Mouse (Mus musculus): ENCODE measurements at regions not wholly inside any gene's neighbourhood (a gene's known extent, or its start where the extent isn't known, plus 50 kb on each side); places are given as distances from the start of the nearest gene placed in this dataset.

DNA sequence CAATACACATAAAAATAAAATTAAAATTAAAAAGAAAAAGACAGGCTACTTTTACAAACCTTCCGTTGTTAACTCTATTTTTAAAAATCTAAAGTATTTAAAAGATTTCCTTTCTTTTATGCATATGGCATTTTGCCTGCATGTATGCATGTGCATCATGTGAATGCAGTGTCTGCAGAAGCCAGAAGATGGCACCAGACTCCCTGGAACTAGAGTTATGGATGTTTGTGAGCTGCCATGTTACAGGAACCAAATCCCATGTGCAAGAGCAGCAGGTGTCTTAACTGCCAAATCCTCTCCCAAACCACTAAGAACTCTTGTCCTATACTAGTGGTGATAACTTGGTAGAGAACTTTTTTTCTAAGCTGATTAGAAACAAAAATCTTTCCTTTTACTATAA lies 60.1 kb upstream of the Abcb5 start:
- DNase-seq = peak; percentile 54

DNA sequence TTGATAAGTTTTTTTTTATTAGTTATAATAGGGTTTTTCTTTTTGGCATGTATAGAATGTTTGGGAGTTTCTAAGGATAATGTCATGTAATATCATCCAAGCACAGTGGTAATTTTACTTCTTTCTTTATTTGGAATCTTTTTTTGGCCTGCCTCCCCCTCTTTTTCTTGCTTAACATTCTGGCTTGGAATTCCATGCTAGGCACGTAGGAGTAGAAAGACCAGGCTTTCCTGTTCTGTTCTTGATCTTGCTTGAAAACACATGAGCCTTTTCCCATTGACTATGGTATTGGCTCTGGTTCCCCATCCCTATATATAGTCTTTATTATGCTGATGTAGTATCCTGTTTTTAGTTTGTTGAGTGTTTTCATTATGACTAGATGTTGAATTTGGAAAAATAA lies 57.8 kb upstream of the Abcb5 start:
- no peak for DNase-seq

All from right cerebral cortex, postnatal 4 days (tissue).